Mouse (Mus musculus): ENCODE measurements around the gene Mrpl52.

The Mrpl52 gene

DNA sequence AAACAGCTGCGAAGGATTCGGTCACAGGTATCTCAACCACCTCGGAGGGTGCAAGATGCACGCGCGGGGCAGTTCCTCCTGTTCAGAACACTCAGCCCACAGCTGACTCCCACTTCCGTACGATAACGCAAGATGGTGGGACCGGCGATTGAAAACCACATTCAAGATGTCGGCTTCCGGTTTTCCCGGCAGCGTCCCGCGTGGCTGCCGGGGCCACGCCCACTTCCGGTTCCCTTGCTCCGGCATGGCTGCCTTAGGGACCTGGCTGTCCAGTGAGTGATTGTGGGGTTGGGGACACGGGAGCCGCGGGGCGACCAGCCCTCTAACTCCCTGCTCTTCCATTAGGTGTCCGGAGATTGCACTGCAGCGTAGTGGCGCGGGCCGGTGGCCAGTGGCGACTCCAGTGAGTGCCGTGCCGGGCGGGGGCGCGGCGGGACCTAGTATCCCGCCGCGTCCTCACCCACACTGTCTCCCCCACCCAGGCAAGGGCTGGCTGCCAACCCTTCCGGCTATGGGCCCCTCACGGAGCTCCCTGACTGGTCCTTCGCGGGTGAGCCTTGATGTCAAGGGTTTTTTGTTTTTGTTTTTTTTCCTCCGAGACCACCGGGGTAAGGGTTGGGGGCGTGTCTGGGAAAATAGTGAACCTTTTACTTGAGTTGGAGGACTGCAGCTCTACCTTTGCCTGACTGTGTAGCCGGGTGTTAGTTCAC lies at the start of gene Mrpl52:
Gene Mrpl52, plus strand, starts transcription at position 221 of the 710 bp plus-strand sequence.
- peak; percentile 92 for DNase-seq (ENCODE audit: low spot score)

DNA sequence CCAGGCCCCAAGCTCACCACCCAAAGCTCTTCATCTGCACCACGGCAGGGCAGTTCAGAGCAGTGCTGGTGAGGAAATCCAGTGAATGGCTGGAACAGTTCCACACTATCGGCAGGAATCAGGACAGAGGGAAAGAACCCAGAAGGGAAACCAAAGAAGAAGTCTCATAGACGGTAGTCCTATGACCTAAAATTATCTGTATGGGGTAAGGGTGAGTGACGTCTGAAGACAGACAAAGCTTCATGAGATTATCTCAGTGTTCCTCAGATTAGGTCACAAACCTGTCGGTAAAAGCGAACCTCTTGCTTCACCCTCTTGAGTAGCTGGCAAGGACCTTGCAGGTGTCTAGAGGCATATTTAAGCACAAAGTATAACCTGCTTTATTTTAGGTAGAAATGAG lies 49.5 kb upstream of the Mrpl52 start:
- no peak for DNase-seq (ENCODE audit: low spot score)

GRCm38 (mm10) chr14:54379571-54379970 lies 47.1 kb upstream of the Mrpl52 start:
- no peak for DNase-seq (ENCODE audit: low spot score)

GRCm38 (mm10) chr14:54380616-54381015 lies 46.1 kb upstream of the Mrpl52 start:
- no peak for DNase-seq (ENCODE audit: low spot score)

- no peak for DNase-seq (ENCODE audit: low spot score)
Observed at GRCm38 (mm10) chr14:54381816-54382215, 44.9 kb upstream of the Mrpl52 start.

- no peak for DNase-seq (ENCODE audit: low spot score)
Observed at GRCm38 (mm10) chr14:54382641-54383040, 44.1 kb upstream of the Mrpl52 start.

DNA sequence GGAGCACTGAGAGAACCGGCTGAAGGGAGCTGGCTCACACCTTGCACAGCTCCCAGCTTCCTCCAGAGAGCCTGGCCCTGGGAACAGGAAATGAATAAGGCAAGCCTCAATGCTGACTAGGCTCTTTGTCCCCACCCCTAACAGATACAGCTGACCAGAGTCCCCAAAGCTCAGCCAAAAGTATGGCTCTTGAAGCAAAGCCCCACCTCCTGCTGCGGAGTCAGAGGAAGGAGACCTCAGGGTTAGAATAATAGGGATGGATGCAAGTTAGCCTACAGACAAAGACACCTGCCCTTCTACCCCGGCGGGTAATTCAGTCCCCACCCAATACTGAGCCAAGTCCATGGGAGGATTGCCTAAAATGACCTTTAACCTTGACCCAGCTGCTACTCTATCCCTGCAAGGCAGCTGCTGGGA lies 43.3 kb upstream of the Mrpl52 start:
- DNase-seq (ENCODE audit: low spot score) = no peak

- DNase-seq (ENCODE audit: low spot score) = no peak
Observed at GRCm38 (mm10) chr14:54384396-54384795, 42.3 kb upstream of the Mrpl52 start.

GRCm38 (mm10) chr14:54385968-54386618 lies 40.6 kb upstream of the Mrpl52 start:
- DNase-seq (ENCODE audit: low spot score) = no peak

DNA sequence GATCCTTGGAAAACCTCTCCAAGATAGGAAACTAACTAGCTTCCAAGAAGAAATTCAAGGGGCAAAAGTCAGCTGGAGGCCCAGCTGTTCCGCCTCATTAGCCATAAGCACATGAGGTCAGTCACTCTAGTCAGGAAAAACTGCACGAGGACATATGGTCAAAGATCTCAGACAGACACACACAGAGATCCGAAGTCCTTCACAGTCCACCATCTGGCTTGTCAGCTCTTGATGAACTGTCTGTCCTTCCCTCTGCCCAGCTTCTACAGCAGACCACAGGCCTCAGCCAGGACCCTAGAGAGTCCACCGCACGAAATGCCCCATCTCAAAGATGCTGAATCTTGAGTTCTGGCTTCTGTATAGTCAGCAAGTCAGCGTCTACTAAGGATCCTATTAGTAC lies 39.2 kb upstream of the Mrpl52 start:
- no peak for DNase-seq (ENCODE audit: low spot score)

GRCm38 (mm10) chr14:54390843-54391242 lies 35.9 kb upstream of the Mrpl52 start:
- DNase-seq (ENCODE audit: low spot score) = no peak

DNA sequence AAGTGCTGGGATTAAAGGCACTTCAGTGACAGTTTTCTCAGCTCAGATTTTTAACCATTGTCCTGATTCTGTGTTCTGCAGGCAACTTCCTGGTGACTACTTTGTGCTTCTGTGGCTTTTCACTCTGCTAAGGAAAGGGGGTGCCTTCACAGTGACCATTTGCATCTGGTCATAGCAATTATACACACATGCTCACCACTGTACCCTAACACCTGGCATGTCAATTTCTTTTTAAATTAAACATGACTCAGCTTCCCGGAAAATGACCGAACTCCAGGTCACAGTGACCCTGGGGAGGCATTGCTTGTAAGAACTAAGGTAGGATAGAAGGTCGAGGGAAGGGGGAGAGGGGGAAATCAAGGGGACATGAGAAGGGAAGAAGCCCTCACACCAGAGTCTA lies 32.9 kb upstream of the Mrpl52 start:
- no peak for DNase-seq (ENCODE audit: low spot score)

- DNase-seq (ENCODE audit: low spot score) = no peak
Observed at GRCm38 (mm10) chr14:54394309-54394708, 32.4 kb upstream of the Mrpl52 start.

DNA sequence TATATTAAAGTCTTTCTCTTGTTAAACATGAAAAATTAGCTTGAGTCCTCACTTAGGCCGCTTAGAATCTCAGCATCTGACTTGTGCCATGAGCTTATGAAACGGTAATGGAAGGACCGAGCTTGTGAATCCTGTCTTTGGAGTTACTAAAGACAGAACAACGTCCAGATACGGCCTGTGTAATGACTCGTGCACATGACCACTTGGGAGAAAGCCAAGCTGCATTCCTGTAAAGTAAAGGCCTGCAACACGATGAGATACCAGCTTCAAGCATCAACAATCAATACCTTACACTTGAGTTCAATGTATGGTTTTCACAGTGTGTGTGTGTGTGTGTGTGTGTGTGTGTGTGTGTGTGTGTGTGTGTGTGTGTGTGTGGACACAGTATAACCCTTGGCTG lies 30.0 kb upstream of the Mrpl52 start:
- no peak for DNase-seq (ENCODE audit: low spot score)

DNA sequence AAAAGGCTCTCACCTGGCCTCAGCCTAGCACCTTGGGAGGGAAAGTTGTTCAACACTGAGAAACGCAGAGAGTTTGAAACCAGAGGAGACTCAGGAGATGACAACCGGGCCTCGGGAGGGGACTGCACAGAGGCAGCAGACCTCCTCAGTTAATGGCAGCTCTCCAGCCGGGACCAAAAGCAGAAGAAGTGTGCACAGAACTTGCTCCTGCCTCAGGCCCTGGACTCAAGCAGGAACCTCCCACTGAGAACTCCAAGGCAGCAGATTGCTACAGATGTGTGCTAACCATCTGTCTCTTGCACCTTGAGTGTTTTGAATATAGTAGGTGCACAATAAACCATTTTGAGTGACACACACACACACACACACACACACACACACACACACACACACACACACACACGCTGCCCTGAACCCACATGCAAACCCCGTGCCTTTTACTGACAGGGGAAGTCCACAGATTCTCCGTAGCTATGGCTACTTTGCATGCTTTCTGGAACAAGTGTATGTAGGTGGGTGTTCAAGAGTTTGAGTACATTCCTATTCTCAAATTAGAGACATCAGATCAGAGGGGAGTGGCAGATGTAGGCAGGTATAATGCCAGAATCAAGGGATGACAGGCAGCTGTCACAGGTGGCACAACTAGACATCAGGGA lies 28.7 kb upstream of the Mrpl52 start:
- no peak for DNase-seq (ENCODE audit: low spot score)

GRCm38 (mm10) chr14:54398528-54398916 lies 28.2 kb upstream of the Mrpl52 start:
- DNase-seq (ENCODE audit: low spot score) = no peak

- no peak for DNase-seq (ENCODE audit: low spot score)
Observed at GRCm38 (mm10) chr14:54398921-54399382, 27.8 kb upstream of the Mrpl52 start.

DNA sequence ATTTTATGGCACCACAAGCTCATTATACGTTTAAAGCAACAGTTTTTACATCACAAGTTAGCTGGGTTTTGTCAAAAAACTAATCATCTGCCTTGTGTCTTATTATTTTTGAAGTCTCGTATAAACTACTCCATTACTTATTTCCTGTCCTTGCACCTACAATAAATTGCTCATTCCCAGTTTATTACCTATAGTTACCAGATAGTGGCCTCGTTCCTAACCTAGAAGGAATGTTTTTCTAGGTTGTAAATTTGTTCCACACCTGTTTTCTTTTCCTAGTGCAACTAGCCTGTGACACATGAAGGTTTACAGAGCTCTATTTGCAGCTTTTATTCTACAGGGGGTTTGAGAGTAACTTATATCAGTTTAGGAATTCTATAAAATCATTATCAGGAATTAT lies 25.0 kb upstream of the Mrpl52 start:
- DNase-seq (ENCODE audit: low spot score) = no peak

DNA sequence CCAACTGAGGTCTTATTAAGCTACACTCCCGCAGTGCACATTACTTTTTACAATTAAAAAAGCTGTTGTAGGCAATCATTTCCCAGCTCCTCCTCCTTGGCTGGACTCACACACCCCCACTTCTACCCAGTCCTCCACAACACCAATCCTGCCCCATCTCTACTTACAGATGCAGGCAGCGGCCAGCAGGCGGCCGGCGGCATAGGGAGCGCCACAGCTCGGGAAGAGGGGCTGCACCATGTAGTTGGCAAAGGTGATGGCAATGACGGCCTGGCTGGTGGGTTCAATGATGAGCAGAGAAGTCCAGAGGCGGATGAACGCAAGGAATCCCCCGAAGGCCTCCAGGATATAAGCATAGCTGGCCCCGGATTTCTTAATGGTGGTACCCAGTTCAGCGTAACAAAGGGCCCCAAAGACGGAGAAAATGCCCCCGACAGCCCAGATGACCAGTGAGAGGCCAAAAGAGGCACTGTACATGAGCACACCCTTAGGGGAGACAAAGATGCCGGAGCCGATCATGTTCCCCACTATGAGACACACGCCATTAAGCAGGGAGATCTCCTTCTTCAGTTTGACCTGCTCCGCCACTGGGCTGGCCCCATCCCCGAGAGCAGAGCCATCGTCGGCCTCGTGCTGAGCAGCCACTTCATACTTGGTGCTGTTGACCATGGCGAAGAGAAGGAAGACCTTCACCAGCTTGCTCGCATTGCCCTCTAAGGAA lies 18.2 kb upstream of the Mrpl52 start:
- no peak for DNase-seq (ENCODE audit: low spot score)

GRCm38 (mm10) chr14:54409057-54409645 lies 17.6 kb upstream of the Mrpl52 start:
- DNase-seq (ENCODE audit: low spot score) = no peak

DNA sequence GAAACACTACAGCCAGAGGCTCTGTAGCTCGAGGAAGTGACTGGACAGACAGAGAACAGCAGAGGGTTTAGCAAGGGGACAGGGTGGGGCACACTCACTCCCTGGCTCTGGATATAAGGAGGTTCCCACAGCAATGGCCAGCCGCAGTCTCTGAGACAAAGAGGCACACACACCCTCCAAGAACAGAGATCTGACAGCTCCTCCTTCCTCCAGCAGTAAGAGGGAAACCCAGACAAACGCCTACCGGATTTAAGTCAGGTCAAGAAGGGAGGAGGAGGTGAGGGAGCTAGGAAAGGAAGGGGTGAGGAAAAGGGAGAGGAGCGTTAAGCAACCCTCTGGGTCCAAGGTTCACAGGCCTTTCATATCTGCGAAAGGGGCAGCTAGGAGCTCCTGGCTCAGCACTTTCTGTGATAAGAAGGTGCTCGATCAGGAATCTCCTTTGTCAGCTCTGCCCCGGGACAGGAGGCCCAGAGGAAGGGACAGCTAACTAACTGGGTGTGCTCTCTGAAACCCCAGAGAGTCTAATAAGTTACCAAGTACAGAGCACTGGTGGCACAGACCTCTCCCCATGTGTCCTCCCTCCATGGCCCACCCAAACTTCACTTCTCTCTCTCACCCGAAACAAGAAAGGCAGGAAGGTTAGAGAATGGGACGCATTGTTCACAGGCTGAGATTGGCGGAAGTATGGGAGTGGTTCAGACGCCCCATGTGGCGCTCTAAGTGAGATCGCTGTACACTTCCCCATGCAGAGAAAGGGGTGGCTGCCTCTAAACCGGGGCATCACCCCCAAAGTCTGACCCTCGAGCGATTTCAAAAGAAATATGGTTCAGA lies 16.5 kb upstream of the Mrpl52 start:
- DNase-seq (ENCODE audit: low spot score) = peak; percentile 16
